Mouse (Mus musculus): Measurements from ENCODE around the gene Agmat. TPM values are rescaled to one million over a fixed set of nuclear protein-coding genes. Genes with fewer than 3 reads are reported as not detected.
A peak's percentile ranks its signal among the peaks of the same experiment; 100 is the strongest.

Gene Agmat
- polyA plus RNA-seq, 2 experiments = 11.2 to 18.7 TPM

- H3K36me3 ChIP-seq (replicated peaks; ENCODE audit: control insufficient read depth, insufficient read depth, low read depth) = peaks cover 13% of the 10 kb centered on the region
- peaks cover 33 to 40% of the 10 kb centered on the region in 2 experiments for H3K4me1 ChIP-seq (replicated peaks; ENCODE audit: control insufficient read depth in 2 of 2, insufficient read depth in 2 of 2, low read length in 1 of 2)
- H3K4me2 ChIP-seq (ENCODE audit: low read depth) = peak overlapping the region; percentile 27
- H3K9me3 ChIP-seq (ENCODE audit: control insufficient read depth, low read length) = no peaks in the 10 kb centered on the region
- H3K27me3 ChIP-seq (ENCODE audit: control insufficient read depth, insufficient read depth, low read length) = no peaks in the 10 kb centered on the region
- WGBS (ENCODE audit: insufficient replicate concordance) = 35% methylated on average over 11 of the region's 11 CpGs
- H3K9ac ChIP-seq (replicated peaks) = no peak overlapping the region
- no peak overlapping the region for H3K27ac ChIP-seq
- ATAC-seq (ENCODE audit: insufficient read depth) = no peak
- no peak for DNase-seq (ENCODE audit: low read depth in 3 of 3, low spot score in 3 of 3)
- no peak overlapping the region for H3K4me3 ChIP-seq (ENCODE audit: insufficient read depth in 1 of 2, low read depth in 2 of 2, low read length in 2 of 2)
- TF ChIP-seq EP300 (IDR thresholded peaks at IDR 0.05; ENCODE audit: low read depth) (no peak), CTCF (IDR thresholded peaks at IDR 0.05; ENCODE audit: low read depth) (no peak)
Measured at GRCm38 (mm10) chr4:141724594-141724993, 21.9 kb upstream of the Agmat start.

- Histone ChIP-seq H3K27ac (no peak overlapping the region), H3K4me1 (replicated peaks; ENCODE audit: control insufficient read depth in 2 of 2, insufficient read depth in 2 of 2, low read length in 1 of 2) (peaks cover 33 to 38% of the 10 kb centered on the region in 2 experiments), H3K36me3 (replicated peaks; ENCODE audit: control insufficient read depth, insufficient read depth, low read depth) (peaks cover 6% of the 10 kb centered on the region), H3K27me3 (ENCODE audit: control insufficient read depth, insufficient read depth, low read length) (no peaks in the 10 kb centered on the region), H3K4me3 (ENCODE audit: insufficient read depth in 1 of 2, low read depth in 2 of 2, low read length in 2 of 2) (no peak overlapping the region), H3K9ac (replicated peaks) (no peak overlapping the region), H3K9me3 (ENCODE audit: control insufficient read depth, low read length) (no peaks in the 10 kb centered on the region), H3K4me2 (ENCODE audit: low read depth) (no peak overlapping the region)
- TF ChIP-seq EP300 (IDR thresholded peaks at IDR 0.05; ENCODE audit: low read depth) (no peak), CTCF (IDR thresholded peaks at IDR 0.05; ENCODE audit: low read depth) (no peak)
- no peak for ATAC-seq (ENCODE audit: insufficient read depth)
- DNase-seq (ENCODE audit: low read depth in 3 of 3, low spot score in 3 of 3) = no peak
- 63% methylated on average over 5 of the region's 5 CpGs for WGBS (ENCODE audit: insufficient replicate concordance)
Measured at GRCm38 (mm10) chr4:141725277-141725676, 21.2 kb upstream of the Agmat start.

- H3K27ac ChIP-seq = no peak overlapping the region
- DNase-seq (ENCODE audit: low read depth in 3 of 3, low spot score in 3 of 3) (no peak), ATAC-seq (ENCODE audit: insufficient read depth) (no peak)
Measured at GRCm38 (mm10) chr4:141725738-141726137, 20.7 kb upstream of the Agmat start.

GRCm38 (mm10) chr4:141729266-141729665, 17.2 kb upstream of the Agmat start:
- peaks cover 15 to 19% of the 10 kb centered on the region in 2 experiments for H3K4me1 ChIP-seq (replicated peaks; ENCODE audit: control insufficient read depth in 2 of 2, insufficient read depth in 2 of 2, low read length in 1 of 2)
- H3K9me3 ChIP-seq (ENCODE audit: control insufficient read depth, low read length) = no peaks in the 10 kb centered on the region
- no peak overlapping the region for H3K9ac ChIP-seq (replicated peaks)
- H3K36me3 ChIP-seq (replicated peaks; ENCODE audit: control insufficient read depth, insufficient read depth, low read depth) = no peaks in the 10 kb centered on the region
- WGBS (ENCODE audit: insufficient replicate concordance) = 64% methylated on average over 3 of the region's 3 CpGs
- no peak for TF ChIP-seq CTCF (IDR thresholded peaks at IDR 0.05; ENCODE audit: low read depth)
- TF ChIP-seq EP300 (IDR thresholded peaks at IDR 0.05; ENCODE audit: low read depth) = no peak
- H3K4me2 ChIP-seq (ENCODE audit: low read depth) = no peak overlapping the region
- DNase-seq (ENCODE audit: low read depth in 3 of 3, low spot score in 3 of 3) (no peak), ATAC-seq (ENCODE audit: insufficient read depth) (no peak)
- H3K27ac ChIP-seq = no peak overlapping the region
- H3K4me3 ChIP-seq (ENCODE audit: insufficient read depth in 1 of 2, low read depth in 2 of 2, low read length in 2 of 2) = no peak overlapping the region
- no peaks in the 10 kb centered on the region for H3K27me3 ChIP-seq (ENCODE audit: control insufficient read depth, insufficient read depth, low read length)

More at GRCm38 (mm10) chr4:141725738-141726137, 20.7 kb upstream of the Agmat start:
- H3K4me2 ChIP-seq (ENCODE audit: low read depth) = no peak overlapping the region
- WGBS (ENCODE audit: insufficient replicate concordance) = 37% methylated on average over 3 of the region's 3 CpGs
- H3K36me3 ChIP-seq (replicated peaks; ENCODE audit: control insufficient read depth, insufficient read depth, low read depth) = peaks cover 3% of the 10 kb centered on the region
- no peak for TF ChIP-seq EP300 (IDR thresholded peaks at IDR 0.05; ENCODE audit: low read depth)
- TF ChIP-seq CTCF (IDR thresholded peaks at IDR 0.05; ENCODE audit: low read depth) = no peak
- H3K4me1 ChIP-seq (replicated peaks; ENCODE audit: control insufficient read depth in 2 of 2, insufficient read depth in 2 of 2, low read length in 1 of 2) = peaks cover 32 to 37% of the 10 kb centered on the region in 2 experiments
- H3K4me3 ChIP-seq (ENCODE audit: insufficient read depth in 1 of 2, low read depth in 2 of 2, low read length in 2 of 2) = no peak overlapping the region
- no peaks in the 10 kb centered on the region for H3K9me3 ChIP-seq (ENCODE audit: control insufficient read depth, low read length)
- no peak overlapping the region for H3K9ac ChIP-seq (replicated peaks)
- no peaks in the 10 kb centered on the region for H3K27me3 ChIP-seq (ENCODE audit: control insufficient read depth, insufficient read depth, low read length)

GRCm38 (mm10) chr4:141730401-141730800, 16.1 kb upstream of the Agmat start:
- no peak overlapping the region for H3K4me3 ChIP-seq (ENCODE audit: insufficient read depth in 1 of 2, low read depth in 2 of 2, low read length in 2 of 2)
- H3K27ac ChIP-seq = no peak overlapping the region
- TF ChIP-seq CTCF (IDR thresholded peaks at IDR 0.05; ENCODE audit: low read depth) (no peak), EP300 (IDR thresholded peaks at IDR 0.05; ENCODE audit: low read depth) (no peak)
- ATAC-seq (ENCODE audit: insufficient read depth) (no peak), DNase-seq (ENCODE audit: low read depth in 3 of 3, low spot score in 3 of 3) (no peak)
- H3K9me3 ChIP-seq (ENCODE audit: control insufficient read depth, low read length) = no peaks in the 10 kb centered on the region
- H3K27me3 ChIP-seq (ENCODE audit: control insufficient read depth, insufficient read depth, low read length) = no peaks in the 10 kb centered on the region
- no peak overlapping the region for H3K4me2 ChIP-seq (ENCODE audit: low read depth)
- no peak overlapping the region for H3K9ac ChIP-seq (replicated peaks)
- H3K4me1 ChIP-seq (replicated peaks; ENCODE audit: control insufficient read depth in 2 of 2, insufficient read depth in 2 of 2, low read length in 1 of 2) = peaks cover 11 to 15% of the 10 kb centered on the region in 2 experiments
- 78% methylated on average over 13 of the region's 13 CpGs for WGBS (ENCODE audit: insufficient replicate concordance)
- no peaks in the 10 kb centered on the region for H3K36me3 ChIP-seq (replicated peaks; ENCODE audit: control insufficient read depth, insufficient read depth, low read depth)
